Mouse (Mus musculus) lung, adult 2 months (tissue): ENCODE data around the gene Ston2. TPM values are rescaled to one million over a fixed set of nuclear protein-coding genes. Genes with fewer than 3 reads are reported as not detected.

Source experiments
- DNase-seq: peaks from one replicate; pipeline ENCODE4 v3.0.0; 2022
- H3K4me1 ChIP-seq: fragments of 200-500 bp; 2 replicates; pipeline ENCODE4 v1.6.1; 2011; ENCODE audit warnings: low read length; ENCODE audit not compliant: control insufficient read depth, insufficient read depth
- H3K4me3 ChIP-seq: fragments of 200-500 bp; replicated peaks from 2 replicates; pipeline ENCODE3; 2011; ENCODE audit warnings: low read depth, mild to moderate bottlenecking, control low read depth, low read length; ENCODE audit errors: extremely low read depth
- CTCF ChIP-seq: fragments of 200-500 bp; IDR thresholded peaks from 2 replicates; pipeline ENCODE4 v1.5.1; 2011; ENCODE audit warnings: mild to moderate bottlenecking, low read length, control low read depth; ENCODE audit not compliant: insufficient read depth
- POLR2A ChIP-seq: fragments of 200-500 bp; IDR thresholded peaks from 2 replicates; pipeline ENCODE4 v1.6.1; 2011; ENCODE audit warnings: low read depth, mild to moderate bottlenecking, control low read depth, low read length, borderline replicate concordance; ENCODE audit errors: extremely low read depth
- WGBS: fragments of 180-500 bp; shearing (Covaris S2); methylation state at CpG from one replicate; pipeline ENCODE4 v1.1.7; 2018; 5-methylcytosine and 5-hydroxymethylcytosine counted together
- polyA plus RNA-seq: library from polyadenylated mRNA; depleted of rRNA; stranded (reverse); fragments of >200 nt; gene quantifications from 2 replicates; pipeline ENCODE4 v1.2.3, GENCODE M21; 2012

The Ston2 gene
- polyA plus RNA-seq, 1 experiment, result 22.2 TPM

- no peak overlapping the region for H3K4me3 ChIP-seq
- 0 out of 2 replicates have a peak, but pooled peaks cover 2% of the 10 kb centered on the region for H3K4me1 ChIP-seq
- WGBS, result 81% methylated on average over 7 of the region's 7 CpGs
- TF ChIP-seq CTCF (no peak), POLR2A (no peak)
- DNase-seq, result no peak
Measured at GRCm38 (mm10) chr12:91672528-91672927, 115.7 kb downstream of the Ston2 start.

GRCm38 (mm10) chr12:91668529-91669245, 119.5 kb downstream of the Ston2 start:
- TF ChIP-seq POLR2A, result no peak
- TF ChIP-seq CTCF, result no peak
- 34% methylated on average over 16 of the region's 16 CpGs for WGBS
- no peak for DNase-seq
- no peaks in the 10 kb centered on the region; the same call in 1 of the 2 replicates for H3K4me1 ChIP-seq
- H3K4me3 ChIP-seq, result no peak overlapping the region

- Histone ChIP-seq H3K4me1 (no peaks in the 10 kb centered on the region; the same call in 1 of the 2 replicates), H3K4me3 (no peak overlapping the region)
- DNase-seq, result no peak
- 56% methylated on average over 7 of the region's 7 CpGs for WGBS
- TF ChIP-seq POLR2A, result no peak
- TF ChIP-seq CTCF, result no peak
Measured at GRCm38 (mm10) chr12:91667741-91668140, 120.4 kb downstream of the Ston2 start.

- DNase-seq, result no peak
- Histone ChIP-seq H3K4me3 (no peak overlapping the region), H3K4me1 (no peaks in the 10 kb centered on the region; the same call in 1 of the 2 replicates)
- WGBS, result 61% methylated on average over 3 of the region's 3 CpGs
- TF ChIP-seq CTCF, result no peak
- no peak for TF ChIP-seq POLR2A
Measured at GRCm38 (mm10) chr12:91666607-91667006, 121.6 kb downstream of the Ston2 start.

- WGBS, result 91% methylated on average over 5 of the region's 5 CpGs
- Histone ChIP-seq H3K4me3 (no peak overlapping the region), H3K4me1 (no peaks in the 10 kb centered on the region; the same call in 1 of the 2 replicates)
- no peak for TF ChIP-seq POLR2A
- TF ChIP-seq CTCF, result no peak
- no peak for DNase-seq
Measured at GRCm38 (mm10) chr12:91665431-91665830, 122.8 kb downstream of the Ston2 start.

GRCm38 (mm10) chr12:91663260-91663659, 124.9 kb downstream of the Ston2 start:
- no peak overlapping the region for H3K4me3 ChIP-seq
- TF ChIP-seq POLR2A (no peak), CTCF (no peak)
- no peak for DNase-seq
- WGBS, result 54% methylated on average over 6 of the region's 6 CpGs
- no peaks in the 10 kb centered on the region; the same call in 1 of the 2 replicates for H3K4me1 ChIP-seq

GRCm38 (mm10) chr12:91662844-91663243, 125.3 kb downstream of the Ston2 start:
- 85% methylated on average over 4 of the region's 4 CpGs for WGBS
- H3K4me3 ChIP-seq, result no peak overlapping the region
- no peaks in the 10 kb centered on the region; the same call in 1 of the 2 replicates for H3K4me1 ChIP-seq
- DNase-seq, result no peak
- TF ChIP-seq CTCF, result no peak
- TF ChIP-seq POLR2A, result no peak

GRCm38 (mm10) chr12:91660640-91661417, 127.4 kb downstream of the Ston2 start:
- 76% methylated on average over 12 of the region's 12 CpGs for WGBS
- no peak for DNase-seq
- H3K4me1 ChIP-seq, result no peaks in the 10 kb centered on the region; the same call in 1 of the 2 replicates
- TF ChIP-seq POLR2A (no peak), CTCF (no peak)
- no peak overlapping the region for H3K4me3 ChIP-seq

- 27% methylated on average over 3 of the region's 3 CpGs for WGBS
Measured at GRCm38 (mm10) chr12:91654399-91655122, 133.6 kb downstream of the Ston2 start.

More at GRCm38 (mm10) chr12:91654399-91655122, 133.6 kb downstream of the Ston2 start:
- Histone ChIP-seq H3K4me3 (no peak overlapping the region), H3K4me1 (peaks cover 8% of the 10 kb centered on the region)
- DNase-seq, result no peak
- TF ChIP-seq CTCF (no peak), POLR2A (no peak)
